Mouse (Mus musculus) heart, postnatal 0 days (tissue): ENCODE measurements around the gene Grap2. TPM values are rescaled to one million over a fixed set of nuclear protein-coding genes. Genes with fewer than 3 reads are reported as not detected.
A peak's percentile ranks its signal among the peaks of the same experiment; 100 is the strongest.

ENCODE experiments used
- ATAC-seq: fragments of 200-750 bp; cut with Nextera tagmentation; 2 replicates; pipeline ENCODE4 v1.8.0; 2017; ENCODE audit warnings: low read depth, moderate number of reproducible peaks, moderate library complexity; ENCODE audit not compliant: insufficient read depth
- DNase-seq: peaks from one replicate; pipeline ENCODE4 v3.0.0-alpha.2; 2016; ENCODE audit warnings: low spot score
- H3K27ac ChIP-seq: fragments of 300-500 bp; sonication (generic); 2 replicates; pipeline ENCODE4 v1.5.1; 2014; ENCODE audit warnings: low read depth, mild to moderate bottlenecking
- H3K27me3 ChIP-seq: fragments of 300-500 bp; sonication (generic); 2 replicates; pipeline ENCODE4 v1.6.1; 2014; ENCODE audit warnings: low read length, mixed read lengths; ENCODE audit not compliant: control insufficient read depth, insufficient read depth
- H3K36me3 ChIP-seq: fragments of 300-500 bp; sonication (generic); replicated peaks from 2 replicates; pipeline ENCODE4 v1.6.1; 2014; ENCODE audit warnings: low read length, mixed read lengths; ENCODE audit not compliant: control insufficient read depth, insufficient read depth
- H3K4me1 ChIP-seq: fragments of 300-500 bp; sonication (generic); 2 replicates; pipeline ENCODE4 v1.6.1; 2014; ENCODE audit warnings: antibody characterized with exemption; ENCODE audit not compliant: control insufficient read depth, insufficient read depth
- H3K4me2 ChIP-seq: fragments of 300-500 bp; sonication (generic); 2 replicates; pipeline ENCODE4 v1.6.1; 2014; ENCODE audit warnings: low read depth, mild to moderate bottlenecking, low read length, moderate library complexity
- H3K4me3 ChIP-seq: fragments of 300-500 bp; sonication (generic); 2 replicates; pipeline ENCODE4 v1.5.1; 2014; ENCODE audit warnings: low read depth, low read length
- H3K9ac ChIP-seq: fragments of 300-500 bp; sonication (generic); replicated peaks from 2 replicates; pipeline ENCODE4 v1.6.1; 2014; ENCODE audit warnings: low read depth, low read length, mixed read lengths
- H3K9me3 ChIP-seq: fragments of 300-500 bp; sonication (generic); replicated peaks from 2 replicates; pipeline ENCODE4 v1.6.1; 2016; ENCODE audit warnings: low read length; ENCODE audit not compliant: control insufficient read depth
- CTCF ChIP-seq: IDR thresholded peaks from 2 replicates; pipeline ENCODE4 v1.5.1; 2016; ENCODE audit warnings: antibody characterized with exemption, control low read depth, low read depth
- EP300 ChIP-seq: IDR thresholded peaks from 2 replicates; pipeline ENCODE4 v1.6.1; 2016; ENCODE audit warnings: antibody characterized with exemption, low read depth
- WGBS: fragments of 180-500 bp; shearing (Covaris S2); extraction: QIAGEN DNeasy Blood & Tissue Kit; methylation state at CpG from one replicate; pipeline ENCODE4 v1.1.7; 2014; 5-methylcytosine and 5-hydroxymethylcytosine counted together
- polyA plus RNA-seq: library from polyadenylated mRNA; unstranded; fragments of >200 nt; fragmentation: Nextera tagmentation; extraction: Ambion mirVana; gene quantifications from 2 replicates; pipeline ENCODE4 v1.2.1, GENCODE M21; 2015
- total RNA-seq: library from RNA; depleted of rRNA; stranded (reverse); fragments of >200 nt; gene quantifications from 2 replicates; pipeline ENCODE4 v1.2.3, GENCODE M21; 2014; ENCODE audit warnings: low replicate concordance

Gene Grap2
- total and polyA plus RNA-seq, 2 experiments from 2014 or later, result 0.46 TPM; not detected in 1

GRCm38 (mm10) chr15:80613904-80614303, 41.5 kb downstream of the Grap2 start:
- Histone ChIP-seq H3K4me3 (no peak overlapping the region), H3K27me3 (peaks cover 12% of the 10 kb centered on the region; the same call in 1 of the 2 replicates), H3K4me2 (no peak overlapping the region), H3K9me3 (no peaks in the 10 kb centered on the region), H3K27ac (no peak overlapping the region), H3K4me1 (no peaks in the 10 kb centered on the region), H3K9ac (no peak overlapping the region), H3K36me3 (no peaks in the 10 kb centered on the region)
- 48% methylated on average over 5 of the region's 5 CpGs for WGBS
- ATAC-seq (no peak), DNase-seq (no peak)
- TF ChIP-seq EP300 (no peak), CTCF (no peak)

DNA sequence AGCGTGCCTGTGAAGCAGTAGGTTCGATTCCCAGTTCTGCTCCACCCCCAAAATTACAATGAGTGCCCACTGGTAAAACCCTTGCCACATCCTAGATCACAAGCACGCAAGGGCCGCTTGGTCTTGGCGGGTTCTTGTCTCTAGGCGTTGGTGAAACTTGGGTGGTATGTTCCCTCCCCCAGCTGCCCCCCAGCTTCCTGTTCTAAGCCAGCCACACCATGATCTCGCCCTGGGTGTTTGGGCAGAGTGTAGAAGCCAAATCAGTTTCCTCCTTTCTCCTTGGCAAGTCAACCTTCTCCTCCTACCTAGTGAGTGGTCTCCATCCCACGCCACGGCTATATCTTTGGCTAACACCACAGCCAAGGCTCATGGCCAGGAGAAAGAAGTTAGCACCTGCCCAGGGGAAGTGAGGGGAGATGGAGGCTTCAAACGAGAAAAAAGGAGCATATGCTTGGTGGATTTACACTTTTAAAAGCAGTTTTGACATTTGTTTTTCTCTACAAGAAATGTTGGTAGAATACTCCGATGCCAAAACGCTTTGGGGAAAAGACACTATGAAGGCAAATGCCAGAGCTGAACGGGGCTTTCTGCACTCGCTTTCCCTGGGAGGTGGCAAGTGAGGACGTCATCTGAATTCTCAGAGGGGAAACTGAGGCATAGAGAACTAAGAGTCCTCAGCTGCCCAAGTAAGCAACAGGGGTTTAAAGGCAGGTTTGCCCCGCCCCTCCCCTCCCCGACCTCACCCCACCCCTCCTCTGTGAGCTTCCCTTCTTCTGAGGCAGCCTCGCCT, 42.3 kb downstream of the Grap2 start:
- H3K36me3 ChIP-seq, result no peaks in the 10 kb centered on the region
- no peaks in the 10 kb centered on the region for H3K4me1 ChIP-seq
- ATAC-seq, result no peak
- no peak overlapping the region; the same call in 1 of the 2 replicates for H3K4me2 ChIP-seq
- WGBS, result 70% methylated on average over 17 of the region's 18 CpGs
- H3K9ac ChIP-seq, result no peak overlapping the region
- H3K27me3 ChIP-seq, result peaks cover 12% of the 10 kb centered on the region; the same call in 1 of the 2 replicates
- TF ChIP-seq EP300 (no peak), CTCF (no peak)
- H3K27ac ChIP-seq, result no peak overlapping the region; the same call in 1 of the 2 replicates
- no peak for DNase-seq
- no peaks in the 10 kb centered on the region for H3K9me3 ChIP-seq
- no peak overlapping the region for H3K4me3 ChIP-seq

GRCm38 (mm10) chr15:80615290-80615570, 42.8 kb downstream of the Grap2 start:
- no peak overlapping the region for H3K27ac ChIP-seq
- no peaks in the 10 kb centered on the region for H3K36me3 ChIP-seq
- no peak overlapping the region for H3K4me3 ChIP-seq
- TF ChIP-seq EP300 (no peak), CTCF (no peak)
- 64% methylated on average over 2 of the region's 2 CpGs for WGBS
- H3K4me2 ChIP-seq, result peak overlapping the region; percentile 6; the same call in 1 of the 2 replicates
- H3K27me3 ChIP-seq, result peaks cover 12% of the 10 kb centered on the region; the same call in 1 of the 2 replicates
- DNase-seq (no peak), ATAC-seq (no peak)
- H3K9me3 ChIP-seq, result no peaks in the 10 kb centered on the region
- no peaks in the 10 kb centered on the region for H3K4me1 ChIP-seq
- no peak overlapping the region for H3K9ac ChIP-seq

DNA sequence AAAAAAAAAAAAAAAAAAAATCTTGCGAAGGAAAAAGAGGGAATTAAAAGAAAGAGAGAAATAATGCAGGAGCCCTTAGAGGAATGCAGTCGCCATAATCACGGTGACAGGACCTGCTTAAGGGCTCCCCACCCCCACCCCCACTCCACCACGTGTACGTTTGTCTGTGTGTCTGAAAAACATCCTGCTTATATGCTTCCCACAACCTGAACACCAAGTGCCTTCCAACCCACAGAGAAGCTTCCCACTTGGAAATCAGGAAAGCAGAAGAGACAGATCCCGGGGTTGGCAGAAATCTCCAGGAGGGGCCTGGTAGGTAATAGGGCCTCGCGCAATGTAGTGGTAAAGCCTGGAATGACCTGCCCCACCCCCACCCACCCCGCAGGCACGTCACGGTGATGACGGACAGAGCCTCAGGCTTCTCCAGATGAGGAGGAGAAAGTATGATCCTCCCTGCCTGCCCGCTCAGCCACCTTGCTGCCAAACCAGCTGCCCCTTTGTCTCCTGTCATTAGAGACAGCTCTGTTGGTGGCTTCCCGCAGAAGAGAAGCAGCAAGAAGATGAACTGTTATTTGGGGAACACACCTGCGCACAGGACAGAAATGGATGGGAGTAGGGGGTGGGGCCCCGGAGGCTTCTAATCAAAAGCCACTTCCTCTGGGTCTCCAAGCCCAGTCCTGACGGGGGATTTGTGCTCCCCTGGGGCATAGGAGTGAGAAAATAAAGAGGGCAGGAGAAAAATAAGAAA, 43.4 kb downstream of the Grap2 start:
- no peaks in the 10 kb centered on the region for H3K4me1 ChIP-seq
- peaks cover 12% of the 10 kb centered on the region; the same call in 1 of the 2 replicates for H3K27me3 ChIP-seq
- no peaks in the 10 kb centered on the region for H3K36me3 ChIP-seq
- no peak for ATAC-seq
- 9% methylated on average over 17 of the region's 17 CpGs for WGBS
- H3K9me3 ChIP-seq, result no peaks in the 10 kb centered on the region
- no peak overlapping the region for H3K9ac ChIP-seq
- H3K4me3 ChIP-seq, result no peak overlapping the region
- TF ChIP-seq CTCF, result no peak
- TF ChIP-seq EP300, result no peak
- H3K4me2 ChIP-seq, result peak overlapping the region; percentile 6; the same call in 1 of the 2 replicates
- no peak for DNase-seq
- no peak overlapping the region for H3K27ac ChIP-seq

- WGBS, result 61% methylated on average over 2 of the region's 2 CpGs
- Histone ChIP-seq H3K4me2 (no peak overlapping the region), H3K27me3 (peaks cover 12% of the 10 kb centered on the region; the same call in 1 of the 2 replicates), H3K9me3 (no peaks in the 10 kb centered on the region), H3K4me1 (0 out of 2 replicates have a peak, but pooled peaks cover 4% of the 10 kb centered on the region), H3K27ac (no peak overlapping the region), H3K4me3 (no peak overlapping the region), H3K9ac (no peak overlapping the region), H3K36me3 (no peaks in the 10 kb centered on the region)
- TF ChIP-seq EP300 (no peak), CTCF (peak; percentile 28; the same call in 1 of the 2 replicates)
- DNase-seq (no peak), ATAC-seq (no peak)
Observed at GRCm38 (mm10) chr15:80617839-80618238, 45.4 kb downstream of the Grap2 start.
